Mouse (Mus musculus) MEL (cell line): ENCODE measurements at regions not wholly inside any gene's neighbourhood (a gene's known extent, or its start where the extent isn't known, plus 50 kb on each side); places are given as distances from the start of the nearest gene placed in this dataset.

Experiments
- DNase-seq: peaks from one replicate; pipeline ENCODE4 v3.0.0; 2011; ENCODE audit warnings: low read depth, low spot score
- H3K27ac ChIP-seq: 2 replicates; pipeline ENCODE4 v1.5.1; 2012; ENCODE audit warnings: low read depth, mild to moderate bottlenecking, control low read depth, low read length, moderate library complexity; ENCODE audit not compliant: control insufficient read depth
- H3K27me3 ChIP-seq, 2 experiments: fragments of 150-350 bp in 1 of 2; sonication (generic) in 1 of 2; 2 replicates each; pipeline ENCODE4 v1.6.1; 2012; ENCODE audit warnings: low read length in 2 of 2, mild to moderate bottlenecking in 2 of 2, improper control_type of control experiment in 1 of 2, moderate library complexity in 1 of 2; ENCODE audit not compliant: insufficient read depth in 2 of 2, control insufficient read depth in 1 of 2
- H3K36me3 ChIP-seq, 2 experiments: 2 replicates each; pipeline ENCODE4 v1.6.1; 2012 to 2014; ENCODE audit warnings: low read length in 2 of 2, improper control_type of control experiment in 1 of 2, inconsistent platforms in 1 of 2, mild to moderate bottlenecking in 1 of 2; ENCODE audit not compliant: insufficient read depth in 2 of 2, control insufficient read depth in 1 of 2
- H3K4me1 ChIP-seq, 2 experiments: fragments of 150-350 bp in 1 of 2; sonication (generic) in 1 of 2; 2 replicates each; pipeline ENCODE4 v1.6.1; 2012; ENCODE audit warnings: low read length in 2 of 2, improper control_type of control experiment in 1 of 2, mild to moderate bottlenecking in 1 of 2; ENCODE audit not compliant: insufficient read depth in 2 of 2, control insufficient read depth in 1 of 2
- H3K4me3 ChIP-seq, 2 experiments: fragments of 150-350 bp in 1 of 2; sonication (generic) in 1 of 2; 2 replicates each; pipeline ENCODE4 v1.5.1; 2012; ENCODE audit warnings: low read depth in 2 of 2, low read length in 2 of 2, mild to moderate bottlenecking in 2 of 2, moderate library complexity in 2 of 2, control low read depth in 1 of 2, improper control_type of control experiment in 1 of 2; ENCODE audit not compliant: control insufficient read depth in 1 of 2, insufficient read depth in 1 of 2
- H3K79me2 ChIP-seq: 2 replicates; pipeline ENCODE4 v1.6.1; 2012; ENCODE audit warnings: mild to moderate bottlenecking, low read length, moderate library complexity; ENCODE audit not compliant: control insufficient read depth, poor library complexity, insufficient read depth
- H3K9ac ChIP-seq: 2 replicates; pipeline ENCODE4 v1.6.1; 2012; ENCODE audit warnings: low read depth, mild to moderate bottlenecking, control low read depth, low read length, moderate library complexity; ENCODE audit not compliant: control insufficient read depth, poor library complexity, severe bottlenecking
- H3K9me3 ChIP-seq: fragments of 150-350 bp; sonication (generic); replicated peaks from 2 replicates; pipeline ENCODE4 v1.6.1; 2012; ENCODE audit warnings: mild to moderate bottlenecking, low read length, improper control_type of control experiment, moderate library complexity; ENCODE audit not compliant: insufficient read depth
- BHLHE40 ChIP-seq: IDR thresholded peaks from 2 replicates; pipeline ENCODE4 v1.6.1; 2012; ENCODE audit warnings: low read depth, mild to moderate bottlenecking, inconsistent platforms, low read length, improper control_type of control experiment, borderline replicate concordance
- CHD1 ChIP-seq: IDR thresholded peaks from 2 replicates; pipeline ENCODE4 v1.6.1; 2012; ENCODE audit warnings: low read depth, mild to moderate bottlenecking, inconsistent platforms, low read length, improper control_type of control experiment
- ELF1 ChIP-seq: IDR thresholded peaks from 2 replicates; pipeline ENCODE4 v1.6.1; 2014; ENCODE audit warnings: low read depth, mild to moderate bottlenecking, inconsistent platforms, low read length, improper control_type of control experiment, moderate library complexity
- EP300 ChIP-seq, 2 experiments: IDR thresholded peaks; 2 replicates each; pipeline ENCODE4 v1.6.1; 2011; ENCODE audit warnings: improper control_type of control experiment in 2 of 2, low read length in 2 of 2, low read depth in 1 of 2, mild to moderate bottlenecking in 1 of 2
- ETS1 ChIP-seq: IDR thresholded peaks from 2 replicates; pipeline ENCODE4 v1.6.1; 2012; ENCODE audit warnings: low read depth, mild to moderate bottlenecking, inconsistent platforms, low read length, improper control_type of control experiment, moderate library complexity
- GATA1 ChIP-seq: IDR thresholded peaks from 2 replicates; pipeline ENCODE4 v1.6.1; 2011; ENCODE audit warnings: low read depth, low read length, improper control_type of control experiment
- HCFC1 ChIP-seq: IDR thresholded peaks from 2 replicates; pipeline ENCODE4 v1.6.1; 2012; ENCODE audit warnings: low read depth, mild to moderate bottlenecking, inconsistent platforms, low read length, improper control_type of control experiment, moderate library complexity
- KAT2A ChIP-seq: conservative IDR thresholded peaks from 2 replicates; pipeline ENCODE4 v1.6.1; 2012; ENCODE audit warnings: low read depth, low read length, improper control_type of control experiment, inconsistent platforms
- MAFK ChIP-seq: IDR thresholded peaks from 2 replicates; pipeline ENCODE4 v1.6.1; 2011; ENCODE audit warnings: low read depth, mild to moderate bottlenecking, low read length, improper control_type of control experiment, borderline replicate concordance
- MAX ChIP-seq: IDR thresholded peaks from 2 replicates; pipeline ENCODE4 v1.6.1; 2011; ENCODE audit warnings: low read length, improper control_type of control experiment
- MAZ ChIP-seq: IDR thresholded peaks from 2 replicates; pipeline ENCODE4 v1.6.1; 2012; ENCODE audit warnings: low read depth, mild to moderate bottlenecking, inconsistent platforms, low read length, improper control_type of control experiment
- MYB ChIP-seq: IDR thresholded peaks from 2 replicates; pipeline ENCODE4 v1.6.1; 2011; ENCODE audit warnings: mild to moderate bottlenecking, low read depth, low read length, improper control_type of control experiment
- MYC ChIP-seq: IDR thresholded peaks from 2 replicates; pipeline ENCODE4 v1.6.1; 2011; ENCODE audit warnings: low read depth, mild to moderate bottlenecking, low read length, improper control_type of control experiment, moderate library complexity
- POLR2A ChIP-seq, 2 experiments: IDR thresholded peaks; 2 replicates each; pipeline ENCODE4 v1.6.1; 2011 to 2012; ENCODE audit warnings: low read length in 2 of 2, mild to moderate bottlenecking in 2 of 2, control low read depth in 1 of 2, improper control_type of control experiment in 1 of 2, low read depth in 1 of 2, moderate library complexity in 1 of 2; ENCODE audit not compliant: control insufficient read depth in 1 of 2, insufficient read depth in 1 of 2, poor library complexity in 1 of 2
- RAD21 ChIP-seq: IDR thresholded peaks from 2 replicates; pipeline ENCODE4 v1.6.1; 2011; ENCODE audit warnings: mild to moderate bottlenecking, low read depth, low read length, improper control_type of control experiment
- RCOR1 ChIP-seq: IDR thresholded peaks from 2 replicates; pipeline ENCODE4 v1.6.1; 2012; ENCODE audit warnings: low read depth, mild to moderate bottlenecking, inconsistent platforms, low read length, improper control_type of control experiment
- SMC3 ChIP-seq: IDR thresholded peaks from 2 replicates; pipeline ENCODE4 v1.6.1; 2011; ENCODE audit warnings: low read depth, low read length, improper control_type of control experiment
- TAL1 ChIP-seq: IDR thresholded peaks from 2 replicates; pipeline ENCODE4 v1.6.1; 2012; ENCODE audit warnings: mild to moderate bottlenecking, inconsistent platforms, low read length, moderate library complexity, mixed read lengths
- USF1 ChIP-seq: IDR thresholded peaks from 2 replicates; pipeline ENCODE4 v1.6.1; 2014; ENCODE audit warnings: low read depth, mild to moderate bottlenecking, inconsistent platforms, low read length, improper control_type of control experiment, moderate library complexity
- ZC3H11A ChIP-seq: IDR thresholded peaks from 2 replicates; pipeline ENCODE4 v1.6.1; 2012; ENCODE audit warnings: low read depth, mild to moderate bottlenecking, inconsistent platforms, low read length, improper control_type of control experiment
- ZKSCAN1 ChIP-seq: IDR thresholded peaks from 2 replicates; pipeline ENCODE4 v1.6.1; 2012; ENCODE audit warnings: low read depth, mild to moderate bottlenecking, inconsistent platforms, low read length, improper control_type of control experiment, moderate library complexity
- ZMIZ1 ChIP-seq: IDR thresholded peaks from 2 replicates; pipeline ENCODE4 v1.6.1; 2012; ENCODE audit warnings: low read depth, mild to moderate bottlenecking, inconsistent platforms, low read length, improper control_type of control experiment, moderate library complexity

- H3K4me3 ChIP-seq: no peak overlapping the region
- no peaks in the 10 kb centered on the region for H3K4me1 ChIP-seq
- no peak overlapping the region for H3K27ac ChIP-seq
- no peak for TF ChIP-seq POLR2A (IDR thresholded peaks at IDR 0.05; ENCODE audit: control insufficient read depth in 1 of 2, insufficient read depth in 1 of 2, low read depth in 1 of 2, low read length in 2 of 2, poor library complexity in 1 of 2)
- no peak for TF ChIP-seq MAFK
- TF ChIP-seq EP300 (IDR thresholded peaks at IDR 0.05; ENCODE audit: low read depth in 1 of 2, low read length in 2 of 2): no peak
- no peak for TF ChIP-seq MYB
- no peak for TF ChIP-seq ZC3H11A
- TF ChIP-seq CHD1: no peak
- no peak for TF ChIP-seq ETS1
- no peak for TF ChIP-seq ZMIZ1
- TF ChIP-seq SMC3: no peak
- TF ChIP-seq MAX: no peak
- TF ChIP-seq TAL1: no peak
- DNase-seq: no peak
- H3K9me3 ChIP-seq: no peaks in the 10 kb centered on the region
- H3K36me3 ChIP-seq: no peaks in the 10 kb centered on the region
- H3K9ac ChIP-seq: no peak overlapping the region
- no peaks in the 10 kb centered on the region for H3K27me3 ChIP-seq
- H3K79me2 ChIP-seq: no peaks in the 10 kb centered on the region
Measured at GRCm38 (mm10) chr1:128854649-128855048, 262.6 kb upstream of the Cxcr4 start.

DNA sequence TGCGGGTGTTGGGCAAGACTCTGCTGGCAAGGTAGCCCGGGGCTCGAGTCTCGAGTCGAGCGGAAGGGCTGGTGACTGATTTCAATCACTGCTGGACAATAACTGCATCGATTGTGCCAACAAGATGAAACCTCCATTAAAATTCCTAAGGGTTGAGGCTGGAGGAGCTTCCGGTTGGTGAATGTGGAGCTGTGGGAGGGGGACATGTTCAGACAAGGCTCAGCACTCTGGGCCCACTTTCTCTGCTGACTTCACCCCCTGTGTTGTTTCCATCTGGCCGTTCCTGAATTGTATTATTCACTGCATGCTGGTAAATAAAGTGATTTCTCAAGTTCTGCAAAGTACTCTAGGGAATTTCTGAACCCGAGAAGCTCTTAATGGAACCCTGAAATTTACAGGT is 261.2 kb upstream of the Cxcr4 start:
- no peak for DNase-seq
- no peaks in the 10 kb centered on the region for H3K36me3 ChIP-seq
- TF ChIP-seq CHD1 (no peak), MAZ (no peak), ZC3H11A (no peak), ZKSCAN1 (no peak), RCOR1 (no peak), TAL1 (no peak), KAT2A (no peak), MYC (no peak), BHLHE40 (no peak), HCFC1 (no peak), USF1 (no peak), ELF1 (no peak), ETS1 (no peak), GATA1 (no peak), RAD21 (no peak)
- TF ChIP-seq, all 39 proteins: peak for 0
- H3K9ac ChIP-seq: no peak overlapping the region
- no peak overlapping the region for H3K27ac ChIP-seq
- H3K27me3 ChIP-seq: no peaks in the 10 kb centered on the region
- H3K4me1 ChIP-seq: no peaks in the 10 kb centered on the region
- H3K9me3 ChIP-seq: no peaks in the 10 kb centered on the region
- no peaks in the 10 kb centered on the region for H3K79me2 ChIP-seq
- H3K4me3 ChIP-seq: no peak overlapping the region
